Mouse (Mus musculus) ES-Bruce4 (cell line): ENCODE data around the gene Six1.

Experiments used
- CTCF ChIP-seq: IDR thresholded peaks from one replicate; pipeline ENCODE4 v1.8.1; 2011; ENCODE audit warnings: low read depth, low read length
- EP300 ChIP-seq: IDR thresholded peaks from 2 replicates; pipeline ENCODE4 v1.6.1; 2011; ENCODE audit warnings: low read depth, low read length; ENCODE audit not compliant: insufficient read depth
- POLR2A ChIP-seq: IDR thresholded peaks from one replicate; pipeline ENCODE4 v1.8.1; 2011; ENCODE audit warnings: low read length; ENCODE audit not compliant: insufficient read depth

DNA sequence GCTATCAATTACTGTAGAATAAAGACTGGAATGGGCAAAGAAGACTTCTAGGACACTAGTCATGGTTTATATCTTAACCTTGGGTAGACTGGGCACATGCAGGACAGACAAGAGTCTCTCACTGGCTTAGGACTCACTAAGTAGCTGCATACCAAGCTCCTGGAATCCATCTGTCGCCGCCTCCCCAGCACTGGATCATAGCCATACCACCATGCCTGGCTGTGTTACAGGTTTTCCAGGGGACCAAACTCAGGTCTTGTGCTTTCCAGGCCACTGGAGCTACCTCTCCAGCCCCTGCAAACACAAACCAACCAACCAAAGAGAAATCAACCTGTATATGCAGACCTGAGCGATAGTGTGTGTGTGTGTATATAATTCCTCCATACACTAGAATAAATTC, 57.0 kb downstream of the Six1 start:
- TF ChIP-seq POLR2A (no peak), CTCF (no peak), EP300 (no peak)
